Mouse (Mus musculus) CD4-positive naive resting alpha-beta T cell, adult 76 days (primary cell): ENCODE results near the gene Rrp9. TPM values are rescaled to one million over a fixed set of nuclear protein-coding genes. Genes with fewer than 3 reads are reported as not detected.

Source experiments
- total RNA-seq: library from RNA; stranded (reverse); gene quantifications from one replicate; pipeline ENCODE4 v1.2.4, GENCODE M21; 2023

The Rrp9 gene
- 71.1 TPM for total RNA-seq

GRCm38 (mm10) chr9:106475663-106476001 lies at the start of gene Rrp9:
Gene Rrp9 (plus strand): TSS chr9:106475963.

DNA sequence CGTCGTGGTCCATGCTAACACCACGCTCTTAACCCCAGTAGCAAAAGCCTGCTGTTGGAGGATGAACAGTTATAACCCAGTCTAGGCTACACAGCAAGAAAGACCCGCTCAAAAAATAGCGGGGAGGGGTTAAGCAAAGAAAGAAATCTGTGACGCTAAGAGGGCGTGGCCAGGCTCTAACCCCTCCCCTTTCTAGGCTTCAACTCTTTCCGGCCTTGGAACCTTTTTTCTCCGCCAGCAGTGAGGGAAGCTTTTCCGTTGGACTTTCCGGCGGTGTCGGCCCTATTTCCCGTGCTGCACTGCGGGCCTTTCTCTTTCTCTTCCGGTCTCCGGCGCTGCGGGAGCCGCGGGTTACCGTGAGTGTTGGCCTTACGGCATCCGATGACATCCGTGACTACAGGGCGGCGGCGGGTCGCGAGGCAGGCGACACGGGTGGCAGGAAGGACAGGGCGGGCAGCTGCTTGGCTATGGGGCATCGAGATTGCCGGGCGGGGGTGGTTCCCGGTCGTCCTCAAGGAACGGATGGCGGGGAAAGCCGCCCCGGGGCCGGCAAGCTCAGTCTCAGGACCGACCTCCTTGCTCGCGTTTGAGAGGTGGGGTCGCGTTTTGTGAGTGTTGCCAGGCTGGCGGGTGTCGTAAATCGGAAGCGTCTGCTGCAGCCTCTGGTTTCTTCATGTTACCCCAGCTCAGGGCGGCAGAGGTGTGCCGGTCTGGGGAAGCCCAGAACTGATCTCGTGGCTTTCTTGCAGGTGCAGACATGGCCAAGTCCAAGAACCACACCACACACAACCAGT lies 46.3 kb upstream of the Rrp9 start, which contains the start of gene Rpl29:
Gene Rpl29 (plus strand): TSS at position 234 of the 794 bp plus-strand sequence.

GRCm38 (mm10) chr9:106447348-106447747 lies 28.4 kb upstream of the Rrp9 start, which contains the start of the genes Abhd14b and Abhd14a:
Gene Abhd14b (plus strand): TSS chr9:106447459.
Gene Abhd14a (minus strand): TSS chr9:106447678.

DNA sequence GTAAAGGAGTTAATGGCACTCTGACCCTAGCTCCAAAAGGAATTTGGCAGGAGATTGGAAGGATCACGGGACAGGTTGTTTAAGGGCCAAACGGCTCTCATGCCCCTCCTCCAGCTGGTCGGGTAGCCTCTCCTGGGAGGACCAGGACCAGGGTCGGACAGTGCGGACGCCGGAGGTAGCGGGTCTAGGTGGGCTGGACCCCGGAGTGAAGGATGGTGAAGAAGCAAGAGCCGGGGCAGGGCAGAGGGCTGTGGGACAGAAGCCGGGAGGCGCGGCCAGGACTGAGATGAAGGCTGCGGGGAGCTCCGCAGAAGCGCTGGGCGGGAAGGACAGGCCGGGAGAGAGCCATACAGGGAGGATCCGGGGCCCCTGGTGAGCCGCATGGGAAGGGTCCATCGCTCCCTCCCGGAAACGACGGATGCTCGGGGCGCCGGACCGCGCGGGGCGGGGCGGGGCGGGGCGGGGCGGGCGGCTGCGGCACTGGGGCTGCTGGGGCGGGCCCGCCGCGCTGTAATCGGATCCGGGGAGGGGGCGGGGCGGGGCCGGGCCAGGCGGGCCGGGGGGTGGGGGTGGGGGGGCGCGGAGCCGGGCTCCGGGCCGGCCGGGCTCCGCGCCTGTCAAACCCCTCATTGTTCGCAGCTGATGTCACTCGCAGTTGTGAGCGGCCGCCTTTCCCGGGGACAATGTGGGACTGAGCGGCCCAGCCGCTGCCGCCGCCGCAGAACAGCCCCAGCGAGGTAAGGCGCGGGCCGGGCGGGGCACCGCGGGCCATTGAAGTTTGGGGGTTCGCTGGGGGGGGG lies 22.3 kb upstream of the Rrp9 start, which contains the start of gene Pcbp4:
Gene Pcbp4 (plus strand): TSS at position 21 of the 800 bp plus-strand sequence.

DNA sequence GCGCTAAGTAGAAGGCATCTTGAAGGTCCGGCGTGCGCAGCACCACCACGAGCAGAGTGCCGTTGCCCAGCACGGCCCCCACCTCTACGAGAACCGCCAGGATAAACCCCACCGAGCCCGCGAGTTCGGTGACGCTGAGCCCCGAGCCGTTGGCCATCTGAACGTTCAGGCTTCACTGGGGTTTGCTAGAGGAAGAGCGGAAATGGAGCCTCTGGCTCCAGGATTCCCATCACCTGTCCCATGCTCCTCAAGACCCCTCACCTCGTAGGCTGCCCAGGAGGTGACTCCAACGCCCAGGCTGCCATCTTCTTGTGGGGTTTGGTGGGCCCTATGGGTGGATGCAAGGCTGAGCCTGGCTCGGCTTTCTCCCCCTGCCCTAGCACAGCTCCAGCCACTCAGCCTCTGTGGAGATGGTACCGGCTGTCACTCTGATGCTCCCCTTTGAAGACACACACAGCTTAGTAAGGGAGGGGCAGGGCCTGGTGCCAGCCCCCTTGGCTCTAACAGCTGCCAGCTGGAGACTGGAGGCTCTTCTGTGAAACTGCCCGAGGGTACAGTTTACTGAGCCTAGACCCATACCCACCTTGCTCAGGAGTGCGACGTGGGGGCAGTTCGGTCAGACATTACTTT lies 10.1 kb upstream of the Rrp9 start, which contains the start of gene Gpr62:
Gene Gpr62 (minus strand): TSS at position 368 of the 630 bp plus-strand sequence.

DNA sequence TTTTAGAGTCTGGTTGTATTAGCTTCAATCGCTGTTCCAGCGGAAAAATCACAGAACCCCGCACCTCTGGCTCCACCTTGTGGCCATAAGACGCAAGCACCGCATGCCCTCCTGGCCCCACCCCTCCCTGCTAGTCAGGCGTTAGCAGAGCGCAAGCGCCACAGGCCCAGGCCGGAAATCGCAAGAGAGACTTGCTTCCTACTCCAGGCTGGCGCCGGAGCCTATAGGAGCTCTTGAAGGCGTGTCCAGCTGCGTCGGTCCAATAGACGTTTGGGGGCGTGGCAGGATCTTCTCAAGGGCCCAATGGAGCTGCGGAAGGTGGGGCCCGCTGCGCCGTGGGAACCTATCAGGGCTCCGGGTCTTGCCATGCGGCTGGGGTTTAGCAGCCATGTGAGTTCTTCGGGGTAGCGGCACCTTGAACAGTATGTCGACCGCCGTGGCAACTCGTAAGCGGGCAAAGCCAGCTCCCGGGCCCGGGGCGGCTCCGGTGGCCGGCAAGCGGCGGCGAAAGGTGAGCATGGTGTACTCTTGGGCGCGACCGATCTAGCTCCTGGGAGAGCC lies 1.2 kb downstream of the Rrp9 start, which contains the start of gene Parp3:
Gene Parp3 (minus strand): TSS at position 26 of the 561 bp plus-strand sequence.

GRCm38 (mm10) chr9:106499667-106500066 lies 23.9 kb downstream of the Rrp9 start, which contains the start of gene Iqcf1:
Gene Iqcf1 (plus strand): TSS chr9:106499967.

GRCm38 (mm10) chr9:106514273-106514672 lies 38.5 kb downstream of the Rrp9 start, which contains the start of gene Iqcf5:
Gene Iqcf5 (plus strand): TSS chr9:106514573.

Other genes starting within 250 kb of the Rrp9 start
- gene Alas1, start 227.3 kb upstream of the Rrp9 start, total RNA-seq: 26.1 TPM
- gene Poc1a, start 194.9 kb upstream of the Rrp9 start, total RNA-seq: 4.3 TPM
- gene Dusp7, start 107.3 kb upstream of the Rrp9 start, total RNA-seq: 29.3 TPM
- gene Rpl29, start 46.5 kb upstream of the Rrp9 start, total RNA-seq: 1,242 TPM
- gene Acy1, start 37.6 kb upstream of the Rrp9 start, total RNA-seq: 13.1 TPM
- 4.9 TPM for gene Abhd14b, start 28.5 kb upstream of the Rrp9 start, total RNA-seq
- 6.9 TPM for gene Abhd14a, start 28.3 kb upstream of the Rrp9 start, total RNA-seq
- 15.2 TPM for gene Pcbp4, start 22.7 kb upstream of the Rrp9 start, total RNA-seq
- 0.38 TPM for gene Gpr62, start 10.0 kb upstream of the Rrp9 start, total RNA-seq
- 59.3 TPM for gene Parp3, start 986 bp downstream of the Rrp9 start, total RNA-seq
- not detected for gene Iqcf1, start 24.0 kb downstream of the Rrp9 start, total RNA-seq
- gene Iqcf5, start 38.6 kb downstream of the Rrp9 start, total RNA-seq: not detected
- not detected for gene Iqcf3, start 85.7 kb downstream of the Rrp9 start, total RNA-seq
- not detected for gene Iqcf4, start 95.0 kb downstream of the Rrp9 start, total RNA-seq
- not detected for gene Iqcf6, start 150.6 kb downstream of the Rrp9 start, total RNA-seq
- not detected for gene Grm2, start 180.1 kb downstream of the Rrp9 start, total RNA-seq
- gene Tex264, start 210.0 kb downstream of the Rrp9 start, total RNA-seq: 53.7 TPM